Mouse (Mus musculus) ovary, adult 2 months (tissue): ENCODE data around the gene Dock1. TPM values are rescaled to one million over a fixed set of nuclear protein-coding genes. Genes with fewer than 3 reads are reported as not detected.

Experiments used
- polyA plus RNA-seq: library from polyadenylated mRNA; depleted of rRNA; stranded (reverse); fragments of >200 nt; gene quantifications from 2 replicates; pipeline ENCODE4 v1.2.3, GENCODE M21; 2012; rRNA removed

Gene Dock1
- 11.5 and 13.9 TPM in 2 replicates for polyA plus RNA-seq

DNA sequence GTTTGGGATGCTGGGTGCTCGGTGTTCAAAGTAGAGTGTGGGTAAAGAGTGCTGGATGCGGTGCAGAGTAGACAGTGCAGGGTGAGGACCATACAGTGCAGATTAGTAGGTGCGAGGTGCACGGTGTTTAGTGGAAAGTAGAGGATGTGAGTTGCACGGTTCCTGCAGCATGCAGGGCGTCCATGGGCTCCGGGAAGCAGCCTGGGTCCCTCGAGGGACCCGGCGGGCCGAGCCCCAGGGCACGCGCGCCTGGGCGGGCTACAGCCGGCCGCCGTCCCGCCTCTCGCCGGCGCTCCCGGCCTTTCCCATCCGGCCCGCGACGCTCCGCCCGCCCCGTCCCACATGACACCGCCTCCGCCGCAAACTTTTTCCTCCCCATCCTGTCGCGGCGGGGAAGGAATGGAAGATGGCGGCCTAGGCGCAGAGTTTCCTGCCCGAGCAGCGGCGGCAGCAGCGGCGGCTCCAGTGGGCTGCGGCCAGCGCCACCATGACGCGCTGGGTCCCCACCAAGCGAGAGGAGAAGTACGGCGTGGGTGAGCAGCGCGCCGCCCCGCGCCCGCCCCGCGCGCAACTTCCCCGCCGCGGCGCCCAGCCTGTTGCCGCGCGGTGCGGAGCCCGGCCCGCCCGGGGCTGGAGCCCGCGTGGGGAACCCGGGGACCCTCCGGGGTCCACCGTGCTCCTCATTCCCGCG, at the start of gene Dock1:
Dock1 (plus strand) TSS at position 343 of the 691 bp plus-strand sequence.

DNA sequence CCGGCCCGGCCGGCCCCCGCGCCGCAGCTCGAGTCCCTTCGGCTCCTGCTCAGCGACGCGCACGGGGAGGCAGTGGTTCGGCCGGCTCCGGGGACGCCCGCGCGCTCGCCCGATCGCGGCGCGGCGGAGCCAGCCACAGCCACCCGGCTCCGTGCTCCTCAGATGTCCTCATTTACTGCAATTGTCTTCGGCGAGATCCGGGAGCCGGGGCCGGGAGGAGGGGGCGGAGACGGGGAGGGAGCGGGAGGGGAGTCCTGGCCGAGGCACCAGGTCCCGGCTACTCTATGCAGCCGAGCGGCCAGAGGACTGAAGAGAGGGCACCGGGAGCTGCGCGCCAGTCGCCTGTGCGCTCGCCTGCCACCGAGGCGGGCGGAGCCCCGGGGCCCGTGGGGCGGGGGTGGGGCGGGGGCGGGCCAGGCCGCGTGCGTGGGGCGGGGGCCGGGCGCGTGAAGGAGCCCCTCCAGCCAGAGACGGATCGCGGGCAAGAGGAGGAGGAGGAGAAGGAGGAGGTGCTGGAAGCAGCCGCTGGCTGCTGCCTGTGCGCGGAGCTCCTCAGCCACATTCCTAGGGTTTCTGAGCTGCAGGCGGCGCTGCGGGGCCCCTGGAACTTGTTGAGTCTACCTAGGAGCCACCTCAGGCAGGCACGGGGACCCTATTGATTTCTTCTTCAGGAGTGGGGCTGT, 267.6 kb downstream of the Dock1 start, which contains the start of gene Fam196a:
Fam196a (minus strand) TSS at position 504 of the 683 bp plus-strand sequence.

